ENCODE assay signal across 8 mouse cellular contexts in the genomic region with DNA sequence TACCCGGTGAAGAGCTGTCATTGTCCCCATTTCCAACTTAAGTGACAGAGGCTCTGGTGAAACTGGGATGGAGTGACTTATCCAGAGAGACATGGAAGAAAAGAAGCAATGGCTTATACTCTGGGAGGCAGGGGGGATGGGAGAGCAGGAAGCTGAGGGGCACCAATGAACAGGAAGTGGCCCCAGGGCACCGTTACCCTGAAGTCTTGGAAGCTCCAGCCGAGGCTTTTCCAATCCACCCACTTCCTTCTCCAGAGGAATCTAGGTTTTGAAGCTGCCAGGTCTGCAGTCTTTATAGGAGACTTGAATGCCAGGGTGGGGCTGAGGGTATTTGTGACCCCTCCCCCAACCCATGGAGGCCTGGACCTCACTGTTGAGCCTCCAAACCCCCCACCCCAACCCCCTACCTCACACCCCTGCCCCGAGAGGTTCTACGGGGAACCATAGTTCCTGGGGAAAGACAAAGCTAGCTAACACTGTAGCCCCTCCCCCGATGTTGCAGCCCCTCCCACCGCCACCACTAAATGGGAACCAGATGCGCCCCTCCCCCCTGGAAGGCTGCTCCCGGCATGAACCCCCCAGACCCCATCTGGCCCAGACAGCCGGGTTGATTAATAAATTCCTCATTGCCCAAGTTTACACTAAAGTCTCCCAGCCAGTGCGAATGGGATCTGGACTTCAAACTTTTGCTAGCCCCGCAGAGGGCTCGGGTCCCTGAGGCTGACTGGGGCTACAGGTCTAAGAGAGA. TPM values are rescaled to one million over a fixed set of nuclear protein-coding genes. Genes with fewer than 3 reads are reported as not detected.
DNase-seq lines count a peak whose midpoint lies in the region; ATAC-seq lines count a peak whose summit lies in the region.

No protein-coding gene starts in this region.

- no peaks in the 10 kb centered on the region for H3K9me3 ChIP-seq in heart, embryonic 14.5 days (ENCODE audit: control insufficient read depth, low read length)
- no peaks in the 10 kb centered on the region for H3K9me3 ChIP-seq in limb, embryonic 11.5 days (ENCODE audit: control insufficient read depth, low read length)

- H3K4me2 ChIP-seq in heart, embryonic 14.5 days (ENCODE audit: low read length) = peak overlapping the region; percentile 37
- H3K4me2 ChIP-seq in limb, embryonic 11.5 days (ENCODE audit: low read depth, severe bottlenecking) = peak overlapping the region; percentile 91

- peaks cover 0 to 10% of the 10 kb centered on the region in 2 experiments; a peak in 3 of 4 replicates for H3K4me1 ChIP-seq in heart, embryonic 14.5 days (ENCODE audit: control insufficient read depth in 2 of 2, insufficient read depth in 2 of 2, low read length in 2 of 2)
- peaks cover 64% of the 10 kb centered on the region for H3K4me1 ChIP-seq in limb, embryonic 11.5 days (ENCODE audit: control insufficient read depth, insufficient read depth, low read length)

- no peaks in the 10 kb centered on the region; the same call in 1 of the 2 replicates for H3K27me3 ChIP-seq in heart, embryonic 14.5 days (ENCODE audit: control insufficient read depth, insufficient read depth, low read length)
- no peaks in the 10 kb centered on the region for H3K27me3 ChIP-seq in limb, embryonic 11.5 days (ENCODE audit: control insufficient read depth, insufficient read depth, low read length)

- peak overlapping the region; percentile 19 to 26; a peak in 2 of 4 replicates for H3K27ac ChIP-seq in heart, embryonic 14.5 days (replicated peaks in 1 of 2; ENCODE audit: control insufficient read depth in 1 of 2, insufficient read depth in 1 of 2, low read depth in 2 of 2, low read length in 2 of 2)
- peak overlapping the region; percentile 97 for H3K27ac ChIP-seq in limb, embryonic 11.5 days (replicated peaks; ENCODE audit: low read depth, low read length)

- no peak for DNase-seq in heart, adult 8-10 months (ENCODE audit: low spot score)
- peak; percentile 39 for DNase-seq in thymus, postnatal 14 days
- no peak for DNase-seq in thymus, postnatal 0 days (ENCODE audit: low spot score)
- peak; percentile 98 for DNase-seq in limb, embryonic 11.5 days (ENCODE audit: low spot score)
- peak; percentile 66 for DNase-seq in yolk sac, embryonic 10.5 days (ENCODE audit: low spot score)
- DNase-seq in cerebellum, postnatal 14 days = no peak
- DNase-seq in thymus, adult 18-20 months = no peak

- H3K4me3 ChIP-seq in heart, embryonic 14.5 days (ENCODE audit: control insufficient read depth in 1 of 2, insufficient read depth in 1 of 2, low read depth in 1 of 2, low read length in 2 of 2) = no peak overlapping the region
- H3K4me3 ChIP-seq in limb, embryonic 11.5 days (ENCODE audit: low read depth, low read length) = peak overlapping the region; percentile 57

- ATAC-seq in heart, embryonic 14.5 days (ENCODE audit: insufficient number of reproducible peaks, insufficient read depth, low FRiP score, low read depth) = no peak
- peak; percentile 61 for ATAC-seq in limb, embryonic 11.5 days (ENCODE audit: insufficient number of reproducible peaks, low FRiP score, low TSS enrichment, low read depth)

- H3K9ac ChIP-seq in heart, embryonic 14.5 days (ENCODE audit: low read length) = peak overlapping the region; percentile 10; the same call in 1 of the 2 replicates
- H3K9ac ChIP-seq in limb, embryonic 11.5 days (ENCODE audit: low read length) = peak overlapping the region; percentile 22

- 9% methylated on average over 13 of the region's 13 CpGs for WGBS in heart, embryonic 14.5 days
- WGBS in limb, embryonic 11.5 days = 3% methylated on average over 13 of the region's 13 CpGs

- no peaks in the 10 kb centered on the region for H3K36me3 ChIP-seq in heart, embryonic 14.5 days (ENCODE audit: control insufficient read depth, insufficient read depth, low read length)
- H3K36me3 ChIP-seq in limb, embryonic 11.5 days (ENCODE audit: control insufficient read depth, insufficient read depth, low read length) = peaks cover 14% of the 10 kb centered on the region

RNA-seq across cellular contexts. Expression of a gene that starts 3.7 kb away (rescaled TPM):
- 6.1 and 7.8 TPM in 2 replicates for polyA plus RNA-seq in heart, embryonic 14.5 days (2014; fragmentation: Nextera tagmentation; extraction: Ambion mirVana)
- total RNA-seq in heart, adult 8-10 months (2022) = 1 to 10 TPM; 2.0 to 4.6 (median 2.7) TPM
- polyA plus RNA-seq in thymus, postnatal 0 days (2015; fragmentation: Nextera tagmentation; extraction: Ambion mirVana) = 6.1 and 7.0 TPM in 2 replicates
- 112 and 131 TPM in 2 replicates for polyA plus RNA-seq in limb, embryonic 11.5 days (2014; fragmentation: Nextera tagmentation; extraction: Ambion mirVana)

RNA-seq across cellular contexts. Expression of a gene that starts 24.0 kb away (rescaled TPM):
- 128 and 132 TPM in 2 replicates for polyA plus RNA-seq in heart, embryonic 14.5 days (2014; fragmentation: Nextera tagmentation; extraction: Ambion mirVana)
- total RNA-seq in heart, adult 8-10 months (2022) = 100 to 1,000 TPM; 195 to 224 (median 212) TPM
- polyA plus RNA-seq in thymus, postnatal 0 days (2015; fragmentation: Nextera tagmentation; extraction: Ambion mirVana) = 146 and 152 TPM in 2 replicates
- 106 and 112 TPM in 2 replicates for polyA plus RNA-seq in limb, embryonic 11.5 days (2014; fragmentation: Nextera tagmentation; extraction: Ambion mirVana)

RNA-seq across cellular contexts. Expression of a gene that starts 24.3 kb away (rescaled TPM):
- polyA plus RNA-seq in heart, embryonic 14.5 days (2014; fragmentation: Nextera tagmentation; extraction: Ambion mirVana) = 25.9 and 27.7 TPM in 2 replicates
- total RNA-seq in heart, adult 8-10 months (2022) = 10 to 100 TPM; 11.2 to 12.6 (median 12.2) TPM
- 29.4 and 34.4 TPM in 2 replicates for polyA plus RNA-seq in thymus, postnatal 0 days (2015; fragmentation: Nextera tagmentation; extraction: Ambion mirVana)
- 64.6 and 78.0 TPM in 2 replicates for polyA plus RNA-seq in limb, embryonic 11.5 days (2014; fragmentation: Nextera tagmentation; extraction: Ambion mirVana)

RNA-seq across cellular contexts. Expression of a gene that starts 35.9 kb away (rescaled TPM):
- 2.3 and 3.1 TPM in 2 replicates for polyA plus RNA-seq in heart, embryonic 14.5 days (2014; fragmentation: Nextera tagmentation; extraction: Ambion mirVana)
- 10 to 100 TPM in 1 of 4 experiments, 1 to 10 TPM in 3; 1.8 to 10.3 (median 2.6) TPM for total RNA-seq in heart, adult 8-10 months (2022)
- 205 and 252 TPM in 2 replicates for polyA plus RNA-seq in thymus, postnatal 0 days (2015; fragmentation: Nextera tagmentation; extraction: Ambion mirVana)
- 0.79 and 1.6 TPM in 2 replicates for polyA plus RNA-seq in limb, embryonic 11.5 days (2014; fragmentation: Nextera tagmentation; extraction: Ambion mirVana)

Comparison
In these comparisons a context has a peak if more than half of its experiments do, and no peak if none do; other contexts are left out.
1. DNase-seq: peak in thymus, postnatal 14 days (single experiment), limb, embryonic 11.5 days (single experiment) and yolk sac, embryonic 10.5 days (single experiment); none in heart, adult 8-10 months (single experiment), thymus, postnatal 0 days (single experiment), cerebellum, postnatal 14 days (0 of 2) and thymus, adult 18-20 months (0 of 2).
2. RNA of a gene that starts 3.7 kb away (polyA plus RNA-seq): 112 to 131 TPM in limb, embryonic 11.5 days; 6.1 to 7.8 TPM in heart, embryonic 14.5 days and 6.1 to 7.0 TPM in thymus, postnatal 0 days; every median in the first group is over 10 times any median in the second.